21 mouse cellular contexts compared by ENCODE assay signal in the genomic region with DNA sequence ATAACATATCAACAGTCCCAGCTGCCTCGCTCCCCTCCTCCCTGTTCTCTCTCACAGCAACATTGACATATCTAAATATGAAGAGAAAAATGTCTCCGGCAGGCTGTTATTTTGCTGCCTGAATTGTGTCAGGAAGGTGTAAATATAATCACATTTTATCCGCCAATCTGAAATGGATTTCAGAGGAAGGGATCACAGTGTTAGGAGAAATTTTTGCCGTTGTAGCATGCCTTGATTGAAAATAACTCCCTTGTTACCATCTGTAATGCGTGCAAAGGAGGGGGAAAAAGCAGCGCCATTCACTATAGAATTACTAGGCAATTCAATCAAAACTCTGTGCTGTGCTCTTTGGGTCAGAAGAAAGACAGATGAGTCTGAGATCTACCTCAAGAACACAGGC.
A peak's percentile ranks its signal among the peaks of the same experiment; 100 is the strongest.
DNase-seq lines count a peak whose midpoint lies in the region; ATAC-seq and TF ChIP-seq lines count a peak whose summit lies in the region.
"Had no signal": no experiment of that assay in that cellular context is flagged by ENCODE, and none has a peak within 500 bp of the region (broad histone marks: within the 10 kb centered on the region; RNA-seq: fewer than 3 reads in every experiment).

No protein-coding gene starts in this region.

- ATAC-seq in forebrain, postnatal 0 days: peak; percentile 53; the same call in 1 of the 2 replicates
- ATAC-seq in forebrain, embryonic 13.5 days: no peak
- no peak for ATAC-seq in midbrain, embryonic 14.5 days (ENCODE audit: low FRiP score, low TSS enrichment)
- ATAC-seq in midbrain, embryonic 16.5 days: no peak
- ATAC-seq: forebrain, embryonic 16.5 days had no signal

- peaks cover 8% of the 10 kb centered on the region; the same call in 1 of the 2 replicates for H3K4me1 ChIP-seq in forebrain, postnatal 0 days (ENCODE audit: insufficient read depth)
- peaks cover 13% of the 10 kb centered on the region for H3K4me1 ChIP-seq in forebrain, embryonic 13.5 days
- H3K4me1 ChIP-seq in midbrain, embryonic 14.5 days (ENCODE audit: control insufficient read depth, insufficient read depth, low read length): no peaks in the 10 kb centered on the region
- H3K4me1 ChIP-seq in midbrain, embryonic 16.5 days (ENCODE audit: control insufficient read depth, insufficient read depth, low read length): peaks cover 2% of the 10 kb centered on the region; the same call in 1 of the 2 replicates

- 49% methylated on average over 6 of the region's 6 CpGs for WGBS in forebrain, postnatal 0 days
- 82% methylated on average over 6 of the region's 6 CpGs for WGBS in forebrain, embryonic 13.5 days
- 76% methylated on average over 6 of the region's 6 CpGs for WGBS in midbrain, embryonic 14.5 days
- 73% methylated on average over 6 of the region's 6 CpGs for WGBS in midbrain, embryonic 16.5 days

- DNase-seq in forebrain, postnatal 0 days: peak; percentile 41
- DNase-seq in midbrain, embryonic 14.5 days: peak; percentile 21
- DNase-seq in brain, adult 2 months (ENCODE audit: low read depth, low spot score): peak; percentile 14
- DNase-seq in brain, embryonic 14.5 days (ENCODE audit: low read depth): peak; percentile 60
- DNase-seq in left cerebral cortex, postnatal 25 days (ENCODE audit: low spot score in 2 of 2): no peak
- DNase-seq: adrenal gland, adult 2 months; adrenal gland, postnatal 10 days; adrenal gland, postnatal 25 days; cerebellum, adult 11 months; cerebellum, adult 18-20 months; cerebellum, adult 8-10 months; cerebellum, adult 9-11 months; cerebellum, postnatal 14 days; cerebellum, postnatal 36 days; embryo, embryonic 11 days had no signal

- peak overlapping the region; percentile 2; the same call in 1 of the 2 replicates for H3K27ac ChIP-seq in forebrain, postnatal 0 days (ENCODE audit: low read depth, low read length)
- no peak overlapping the region for H3K27ac ChIP-seq in forebrain, embryonic 13.5 days
- no peak overlapping the region for H3K27ac ChIP-seq in midbrain, embryonic 14.5 days (replicated peaks; ENCODE audit: low read depth, low read length)
- no peak overlapping the region for H3K27ac ChIP-seq in midbrain, embryonic 16.5 days (ENCODE audit: low read length)
- H3K27ac ChIP-seq: embryonic facial prominence, embryonic 13.5 days; embryonic facial prominence, embryonic 15.5 days had no signal

- H3K9me3 ChIP-seq in forebrain, postnatal 0 days (ENCODE audit: low read length): no peaks in the 10 kb centered on the region
- no peaks in the 10 kb centered on the region for H3K9me3 ChIP-seq in forebrain, embryonic 13.5 days (replicated peaks)
- H3K9me3 ChIP-seq in midbrain, embryonic 14.5 days (ENCODE audit: control insufficient read depth, low read length): no peaks in the 10 kb centered on the region
- 0 out of 2 replicates have a peak, but pooled peaks cover 2% of the 10 kb centered on the region for H3K9me3 ChIP-seq in midbrain, embryonic 16.5 days (replicated peaks; ENCODE audit: control insufficient read depth, low read length, poor library complexity, severe bottlenecking)
- H3K9me3 ChIP-seq: embryonic facial prominence, embryonic 13.5 days; embryonic facial prominence, embryonic 15.5 days had no signal

- H3K4me2 ChIP-seq in forebrain, postnatal 0 days (ENCODE audit: low read depth): no peak overlapping the region
- no peak overlapping the region for H3K4me2 ChIP-seq in forebrain, embryonic 13.5 days
- no peak overlapping the region for H3K4me2 ChIP-seq in midbrain, embryonic 14.5 days (ENCODE audit: low read length)
- H3K4me2 ChIP-seq in midbrain, embryonic 16.5 days (ENCODE audit: low read length): no peak overlapping the region
- H3K4me2 ChIP-seq: embryonic facial prominence, embryonic 13.5 days; embryonic facial prominence, embryonic 15.5 days had no signal

- no peaks in the 10 kb centered on the region for H3K27me3 ChIP-seq in forebrain, postnatal 0 days (ENCODE audit: insufficient read depth, low read length)
- H3K27me3 ChIP-seq in forebrain, embryonic 13.5 days: no peaks in the 10 kb centered on the region
- H3K27me3 ChIP-seq in midbrain, embryonic 14.5 days (ENCODE audit: control insufficient read depth, insufficient read depth, low read length): no peaks in the 10 kb centered on the region
- H3K27me3 ChIP-seq in midbrain, embryonic 16.5 days (ENCODE audit: control insufficient read depth, insufficient read depth, low read depth, low read length): no peaks in the 10 kb centered on the region
- H3K27me3 ChIP-seq: embryonic facial prominence, embryonic 13.5 days; embryonic facial prominence, embryonic 15.5 days had no signal

- H3K4me3 ChIP-seq in forebrain, postnatal 0 days (ENCODE audit: low read depth, low read length): no peak overlapping the region
- H3K4me3 ChIP-seq in forebrain, embryonic 13.5 days: no peak overlapping the region
- no peak overlapping the region for H3K4me3 ChIP-seq in midbrain, embryonic 14.5 days (replicated peaks; ENCODE audit: low read depth, low read length)
- H3K4me3 ChIP-seq in midbrain, embryonic 16.5 days (ENCODE audit: low read depth, low read length): no peak overlapping the region
- H3K4me3 ChIP-seq: embryonic facial prominence, embryonic 13.5 days; embryonic facial prominence, embryonic 15.5 days; erythroblast, embryonic 14.5 days had no signal

- intact Hi-C loops in left cerebral cortex, postnatal 25 days (cut with DNase I): no loop called here

- no peak for TF ChIP-seq CTCF in forebrain, postnatal 0 days (IDR thresholded peaks at IDR 0.05; ENCODE audit: low read depth)
- no peak for TF ChIP-seq CTCF in brain, embryonic 14.5 days (IDR thresholded peaks at IDR 0.05; ENCODE audit: borderline replicate concordance, extremely low read depth, insufficient read depth, insufficient read length)

- H3K36me3 ChIP-seq in forebrain, postnatal 0 days (ENCODE audit: insufficient read depth): no peaks in the 10 kb centered on the region
- H3K36me3 ChIP-seq in forebrain, embryonic 13.5 days (ENCODE audit: poor library complexity, severe bottlenecking): no peaks in the 10 kb centered on the region
- no peaks in the 10 kb centered on the region for H3K36me3 ChIP-seq in midbrain, embryonic 14.5 days (ENCODE audit: control insufficient read depth, insufficient read depth, low read length)
- H3K36me3 ChIP-seq in midbrain, embryonic 16.5 days (ENCODE audit: control insufficient read depth, insufficient read depth, low read length): no peaks in the 10 kb centered on the region
- H3K36me3 ChIP-seq: embryonic facial prominence, embryonic 13.5 days; embryonic facial prominence, embryonic 15.5 days had no signal

- H3K9ac ChIP-seq in forebrain, postnatal 0 days: no peak overlapping the region
- no peak overlapping the region for H3K9ac ChIP-seq in forebrain, embryonic 13.5 days
- H3K9ac ChIP-seq in midbrain, embryonic 14.5 days (replicated peaks; ENCODE audit: low read length): no peak overlapping the region
- no peak overlapping the region for H3K9ac ChIP-seq in midbrain, embryonic 16.5 days (ENCODE audit: low read depth, low read length)
- H3K9ac ChIP-seq: embryonic facial prominence, embryonic 13.5 days; embryonic facial prominence, embryonic 15.5 days had no signal

- TF ChIP-seq POLR2A in brain, embryonic 14.5 days (IDR thresholded peaks at IDR 0.05; ENCODE audit: borderline replicate concordance, extremely low read depth, insufficient read depth, insufficient read length, poor library complexity, severe bottlenecking): no peak

Comparison
In these comparisons a context has a peak if more than half of its experiments do, and no peak if none do; other contexts are left out.
1. DNase-seq: peak in forebrain, postnatal 0 days (single experiment), midbrain, embryonic 14.5 days (single experiment), brain, adult 2 months (single experiment) and brain, embryonic 14.5 days (single experiment); none in left cerebral cortex, postnatal 25 days (0 of 2).